Mouse (Mus musculus) skeletal muscle tissue, adult 2 months (tissue): ENCODE results near the gene C2cd2l.
A peak's percentile ranks its signal among the peaks of the same experiment; 100 is the strongest.
"Not testable (repeated sequence)": the region's sequence is repeated elsewhere in the genome, so short reads cannot be mapped to it uniquely, and the experiment has no call there.

Source experiments
- DNase-seq: peaks from one replicate; pipeline ENCODE4 v3.0.0-alpha.2; 2012; ENCODE audit warnings: low read depth, low spot score

Gene C2cd2l

GRCm38 (mm10) chr9:44314910-44315309, 5.2 kb downstream of the C2cd2l start:
- DNase-seq, result no peak

GRCm38 (mm10) chr9:44314257-44314547, 5.9 kb downstream of the C2cd2l start:
- DNase-seq, result no peak

- DNase-seq, result no peak
Measured at GRCm38 (mm10) chr9:44313476-44314256, 6.4 kb downstream of the C2cd2l start.

- no peak for DNase-seq
Measured at GRCm38 (mm10) chr9:44311136-44312134, 8.7 kb downstream of the C2cd2l start.

DNA sequence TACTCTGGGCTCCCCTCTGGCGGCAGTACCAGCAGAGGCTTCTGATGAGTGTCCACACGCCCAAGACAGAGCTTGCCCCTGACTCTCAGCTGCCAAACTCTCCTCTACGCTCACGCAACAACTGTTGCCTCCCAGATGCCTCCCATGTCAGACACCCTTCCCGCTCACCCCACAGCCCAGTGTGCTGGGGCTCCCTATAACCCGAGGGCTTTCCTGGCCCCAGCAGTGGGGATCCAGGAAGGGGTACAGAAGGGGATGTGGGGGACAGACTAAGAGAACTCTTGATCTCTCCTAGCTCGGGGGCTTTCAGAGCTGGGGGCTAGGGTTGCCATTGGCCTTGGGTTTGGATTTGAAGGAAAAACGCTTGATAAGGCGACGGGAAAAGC, 9.3 kb downstream of the C2cd2l start:
- no peak for DNase-seq

- DNase-seq, result no peak
Measured at GRCm38 (mm10) chr9:44309756-44310155, 10.3 kb downstream of the C2cd2l start.

GRCm38 (mm10) chr9:44307248-44307647, 12.8 kb downstream of the C2cd2l start:
- DNase-seq, result no peak

- DNase-seq, result no peak
Measured at GRCm38 (mm10) chr9:44306532-44306931, 13.6 kb downstream of the C2cd2l start.

- peak; percentile 99 for DNase-seq
Measured at GRCm38 (mm10) chr9:44305466-44306079, 14.5 kb downstream of the C2cd2l start, which contains the start of gene Hinfp. Gene Hinfp, minus strand, starts transcription at chr9:44305671.

DNA sequence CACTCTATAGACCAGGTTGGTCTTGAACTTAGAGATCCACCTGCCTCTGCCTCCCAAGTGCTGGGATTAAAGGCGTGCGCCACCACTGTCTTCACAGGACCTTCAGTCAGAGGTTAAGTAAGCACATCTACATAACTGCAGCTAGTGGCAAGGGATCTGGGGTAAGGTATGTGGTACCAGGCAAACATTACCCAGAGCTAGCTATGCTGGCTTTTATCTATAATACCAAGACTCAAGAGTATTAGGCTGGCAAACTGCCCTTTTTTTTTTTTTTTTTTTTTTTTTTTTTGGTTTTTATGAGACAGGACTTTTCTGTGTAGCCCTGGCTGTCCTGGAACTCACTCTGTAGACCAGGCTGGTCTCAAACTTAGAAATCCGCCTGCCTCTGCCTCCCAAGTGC, 20.1 kb downstream of the C2cd2l start:
- DNase-seq, result not testable (repeated sequence)

- DNase-seq, result no peak
Measured at GRCm38 (mm10) chr9:44292490-44292889, 27.6 kb downstream of the C2cd2l start.

DNA sequence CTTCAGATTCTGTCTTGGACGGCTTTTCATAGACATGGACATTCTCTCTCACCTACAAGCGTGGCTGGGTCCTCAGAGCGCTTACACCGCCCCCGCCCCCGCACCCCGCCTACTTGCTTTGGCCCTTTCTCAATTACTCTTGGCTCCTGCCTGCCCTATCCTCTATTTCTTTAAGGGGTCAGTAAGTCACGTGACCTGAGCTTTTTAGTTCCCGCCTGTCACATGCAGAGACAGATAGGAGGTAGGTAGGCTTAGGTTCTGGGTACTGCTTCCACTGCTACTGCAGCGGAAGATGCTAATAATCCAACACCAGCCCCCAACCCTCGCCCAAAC, 31.2 kb downstream of the C2cd2l start:
- no peak for DNase-seq

GRCm38 (mm10) chr9:44288076-44288958, 31.8 kb downstream of the C2cd2l start, which contains the start of gene Abcg4:
Gene Abcg4, minus strand, starts transcription at chr9:44288615.
- DNase-seq, result no peak

DNA sequence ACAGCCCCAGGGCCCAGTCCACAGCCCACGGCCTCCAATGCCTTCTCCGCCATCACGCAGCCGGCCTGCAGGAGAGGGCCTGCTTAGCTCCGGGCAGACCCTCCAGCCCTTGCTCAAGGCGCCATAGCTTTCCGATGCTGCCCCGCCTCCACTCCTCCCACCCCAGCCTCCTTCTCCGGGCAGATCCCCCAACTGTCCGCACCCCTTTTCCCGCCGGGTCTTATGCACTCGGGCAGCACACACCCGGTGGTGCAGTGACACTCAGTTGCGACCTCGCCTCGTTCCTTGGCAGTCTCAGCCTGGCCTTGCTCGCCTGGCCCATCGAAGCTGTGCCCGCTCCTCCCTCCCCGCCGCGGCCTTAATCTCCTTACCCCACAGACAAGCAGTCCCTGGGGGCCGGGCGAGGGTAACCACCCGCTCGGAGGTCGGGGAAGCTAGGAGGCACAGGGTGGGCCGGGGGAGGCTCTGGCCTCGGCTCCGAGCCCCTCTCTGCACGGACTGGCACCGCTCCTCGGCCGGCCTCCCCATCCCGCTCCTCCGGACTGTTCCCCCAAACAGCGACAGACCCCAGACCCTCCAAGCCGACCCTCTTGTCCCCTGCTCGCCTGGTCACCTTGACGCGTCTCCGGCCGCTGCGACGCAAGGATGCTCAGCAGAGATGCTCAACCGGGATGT, 32.5 kb downstream of the C2cd2l start:
- no peak for DNase-seq

GRCm38 (mm10) chr9:44287003-44287400, 33.1 kb downstream of the C2cd2l start:
- DNase-seq, result no peak

- DNase-seq, result no peak
Measured at GRCm38 (mm10) chr9:44286256-44286850, 33.7 kb downstream of the C2cd2l start.

DNA sequence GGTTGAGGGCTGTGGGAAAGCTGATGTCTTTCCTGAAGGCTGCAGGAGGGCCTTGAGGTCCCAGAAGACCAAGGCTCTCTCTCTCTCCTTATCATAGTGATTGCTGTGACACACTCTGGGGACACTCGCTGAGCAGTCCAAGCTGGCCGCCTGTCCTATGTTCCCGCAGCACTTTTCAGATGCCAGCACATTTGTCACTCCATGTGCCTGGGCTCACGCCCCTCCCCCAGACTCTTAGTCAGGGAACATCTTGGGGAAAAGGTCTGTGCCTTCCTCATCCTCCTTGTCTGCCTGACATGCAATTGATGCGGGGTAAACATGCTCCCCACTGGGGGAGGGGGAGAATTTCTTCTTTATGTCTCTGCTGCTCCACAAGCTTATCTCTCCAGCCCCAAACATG, 36.9 kb downstream of the C2cd2l start:
- no peak for DNase-seq

DNA sequence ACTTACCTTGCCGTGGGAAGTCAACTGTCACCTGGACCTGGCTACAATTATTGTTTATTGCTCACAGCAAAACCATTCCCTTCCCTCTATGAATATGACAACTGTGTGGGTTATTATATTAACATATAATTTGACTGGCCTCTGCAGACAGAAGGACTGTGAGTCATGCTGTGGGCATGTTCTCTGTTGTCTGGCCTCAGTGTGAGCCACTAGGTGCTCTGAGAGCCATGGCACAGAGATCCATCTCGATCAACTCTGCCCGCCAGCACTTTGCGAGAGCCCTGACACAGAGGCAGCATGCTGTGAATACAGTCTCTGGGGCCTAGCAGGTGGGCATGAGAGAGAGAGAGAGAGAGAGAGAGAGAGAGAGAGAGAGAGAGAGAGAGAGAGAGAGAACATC, 50.1 kb downstream of the C2cd2l start:
- no peak for DNase-seq

GRCm38 (mm10) chr9:44269077-44269476, 51.0 kb downstream of the C2cd2l start:
- no peak for DNase-seq

DNA sequence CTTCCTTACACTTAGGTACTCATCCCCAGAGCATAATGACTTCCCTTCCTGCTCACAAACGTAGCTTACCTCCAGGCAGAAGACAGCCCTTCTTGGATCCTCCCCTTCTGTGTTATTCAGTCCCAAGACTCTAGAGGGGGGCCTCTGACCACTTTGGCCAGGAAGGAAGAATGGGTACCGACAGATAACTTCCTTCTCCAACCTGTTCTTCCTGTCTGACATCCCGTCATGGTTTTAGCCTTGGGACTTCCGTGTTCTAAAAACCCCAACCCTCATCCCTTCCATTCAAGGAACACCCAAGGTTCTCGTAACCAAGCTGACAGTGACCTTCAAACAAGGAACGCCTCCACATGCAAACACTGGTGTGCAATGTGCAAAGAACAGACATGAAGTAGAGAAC, 51.7 kb downstream of the C2cd2l start, which contains the start of gene Nlrx1:
TSS of gene Nlrx1 (minus strand) at position 168 of the 400 bp plus-strand sequence.
- no peak for DNase-seq
